Mouse (Mus musculus): ENCODE measurements around the gene Runx1. TPM values are rescaled to one million over a fixed set of nuclear protein-coding genes. Genes with fewer than 3 reads are reported as not detected.

Gene Runx1
- polyA plus RNA-seq, 1 experiment from 2014 or later = 1.2 TPM

- Histone ChIP-seq H3K4me1 (ENCODE audit: control insufficient read depth, insufficient read depth, low read length) (0 out of 2 replicates have a peak, but pooled peaks cover 2% of the 10 kb centered on the region), H3K9ac (ENCODE audit: low read length) (no peak overlapping the region), H3K27ac (ENCODE audit: low read depth, low read length) (no peak overlapping the region), H3K4me2 (ENCODE audit: low read depth) (no peak overlapping the region), H3K27me3 (ENCODE audit: control insufficient read depth, insufficient read depth, low read length) (no peaks in the 10 kb centered on the region), H3K4me3 (ENCODE audit: low read depth, low read length) (no peak overlapping the region), H3K9me3 (ENCODE audit: control insufficient read depth, low read length) (no peaks in the 10 kb centered on the region), H3K36me3 (ENCODE audit: control insufficient read depth, insufficient read depth, low read length) (no peaks in the 10 kb centered on the region)
- 53% methylated on average over 6 of the region's 6 CpGs for WGBS
- ATAC-seq (ENCODE audit: insufficient read depth, low FRiP score, low TSS enrichment) = no peak
- DNase-seq (ENCODE audit: low spot score) = no peak
These were observed 198.7 kb downstream of the Runx1 start for GRCm38 (mm10) chr16:92627262-92627661.

DNA sequence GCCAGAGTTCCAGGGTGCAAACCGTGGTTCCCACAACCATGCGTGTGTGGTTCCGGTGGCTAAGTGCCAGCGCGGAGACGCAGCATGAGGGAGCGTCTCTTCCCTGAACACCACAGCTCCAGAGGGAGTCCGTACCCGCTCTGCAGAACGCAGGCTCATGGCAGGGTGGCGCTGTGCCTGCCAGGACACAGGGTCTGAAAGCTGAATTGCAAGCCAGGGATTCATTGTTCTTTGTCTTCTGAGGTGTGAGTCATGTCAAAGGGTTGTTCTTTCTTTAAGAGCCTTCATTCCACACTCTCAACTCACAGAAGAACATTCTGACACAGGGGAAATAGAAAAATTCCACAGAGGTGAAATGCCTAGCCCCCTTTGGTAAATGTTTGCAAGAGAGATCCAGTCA lies 202.0 kb downstream of the Runx1 start:
- DNase-seq (ENCODE audit: low spot score) (no peak), ATAC-seq (ENCODE audit: insufficient read depth, low FRiP score, low TSS enrichment) (no peak)
- no peak overlapping the region for H3K4me3 ChIP-seq (ENCODE audit: low read depth, low read length)
- H3K36me3 ChIP-seq (ENCODE audit: control insufficient read depth, insufficient read depth, low read length) = no peaks in the 10 kb centered on the region
- no peak overlapping the region for H3K27ac ChIP-seq (ENCODE audit: low read depth, low read length)
- WGBS = 87% methylated on average over 11 of the region's 11 CpGs
- no peaks in the 10 kb centered on the region for H3K4me1 ChIP-seq (ENCODE audit: control insufficient read depth, insufficient read depth, low read length)
- no peak overlapping the region for H3K9ac ChIP-seq (ENCODE audit: low read length)
- H3K4me2 ChIP-seq (ENCODE audit: low read depth) = no peak overlapping the region
- no peaks in the 10 kb centered on the region for H3K9me3 ChIP-seq (ENCODE audit: control insufficient read depth, low read length)
- H3K27me3 ChIP-seq (ENCODE audit: control insufficient read depth, insufficient read depth, low read length) = no peaks in the 10 kb centered on the region

DNA sequence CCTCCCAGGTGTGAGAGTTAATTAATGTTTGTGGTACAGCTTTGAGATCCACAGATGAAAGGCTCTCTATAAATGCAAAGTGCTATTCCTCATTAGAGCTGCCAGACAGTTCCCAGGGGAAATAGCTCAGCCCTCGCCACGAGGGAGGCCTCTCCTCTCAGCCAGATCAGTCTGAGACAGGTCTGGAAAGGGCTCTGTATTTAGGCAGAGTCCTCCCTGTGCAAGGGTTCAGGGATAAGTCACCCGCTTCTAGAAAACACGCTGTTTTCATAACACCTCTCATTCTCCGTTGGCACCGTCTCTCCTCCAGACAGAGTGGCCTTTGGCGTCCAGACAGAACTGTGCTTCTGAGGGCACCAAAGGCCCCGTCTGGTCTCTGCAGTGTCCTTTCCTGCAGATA lies 204.1 kb downstream of the Runx1 start:
- H3K27me3 ChIP-seq (ENCODE audit: control insufficient read depth, insufficient read depth, low read length) = no peaks in the 10 kb centered on the region
- no peak for ATAC-seq (ENCODE audit: insufficient read depth, low FRiP score, low TSS enrichment)

DNA sequence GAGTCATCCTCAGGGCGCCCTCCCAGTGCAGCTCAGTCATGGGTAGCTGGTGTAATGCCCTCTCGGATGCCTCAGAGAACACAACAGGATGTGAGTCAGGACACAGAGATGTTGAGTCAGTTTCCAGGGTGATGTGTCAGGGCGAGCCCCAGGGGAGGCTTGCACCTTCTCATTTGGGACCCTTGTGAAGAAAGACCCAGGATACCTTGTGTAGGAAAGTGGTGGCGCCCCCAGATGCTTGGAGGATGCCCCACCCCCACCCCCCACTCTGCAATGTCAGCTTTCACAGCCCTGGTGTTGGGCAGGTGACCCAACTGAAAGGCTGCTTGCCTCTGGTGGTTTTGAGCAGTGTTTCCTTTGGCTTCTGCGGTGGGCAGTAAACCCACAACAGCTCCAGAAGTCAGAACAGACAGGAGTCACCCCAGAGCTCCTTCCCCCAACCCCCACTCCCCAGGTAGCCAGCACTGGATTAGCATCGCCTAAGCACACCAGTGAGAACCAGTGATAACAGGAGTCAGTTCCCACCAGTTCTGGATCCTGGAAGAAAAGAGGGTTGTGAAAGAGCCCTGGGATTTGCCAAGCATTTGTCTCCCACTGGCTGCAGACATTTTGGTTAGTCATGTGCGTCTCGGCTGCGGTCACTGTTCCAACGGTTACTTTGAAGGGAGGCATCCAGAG lies 205.0 kb downstream of the Runx1 start:
- ATAC-seq (ENCODE audit: insufficient read depth, low FRiP score, low TSS enrichment) = no peak
- Histone ChIP-seq H3K9ac (ENCODE audit: low read length) (no peak overlapping the region), H3K4me2 (ENCODE audit: low read depth) (no peak overlapping the region), H3K4me3 (ENCODE audit: low read depth, low read length) (no peak overlapping the region), H3K27me3 (ENCODE audit: control insufficient read depth, insufficient read depth, low read length) (no peaks in the 10 kb centered on the region), H3K4me1 (ENCODE audit: control insufficient read depth, insufficient read depth, low read length) (no peaks in the 10 kb centered on the region), H3K36me3 (ENCODE audit: control insufficient read depth, insufficient read depth, low read length) (no peaks in the 10 kb centered on the region), H3K27ac (ENCODE audit: low read depth, low read length) (no peak overlapping the region), H3K9me3 (ENCODE audit: control insufficient read depth, low read length) (no peaks in the 10 kb centered on the region)
- WGBS = 62% methylated on average over 10 of the region's 10 CpGs
- no peak for DNase-seq (ENCODE audit: low spot score)

More for the DNA sequence above, 204.1 kb downstream of the Runx1 start:
- WGBS = 65% methylated on average over 8 of the region's 8 CpGs
- Histone ChIP-seq H3K4me2 (ENCODE audit: low read depth) (no peak overlapping the region), H3K4me1 (ENCODE audit: control insufficient read depth, insufficient read depth, low read length) (no peaks in the 10 kb centered on the region), H3K36me3 (ENCODE audit: control insufficient read depth, insufficient read depth, low read length) (no peaks in the 10 kb centered on the region), H3K4me3 (ENCODE audit: low read depth, low read length) (no peak overlapping the region), H3K9me3 (ENCODE audit: control insufficient read depth, low read length) (no peaks in the 10 kb centered on the region), H3K27ac (ENCODE audit: low read depth, low read length) (no peak overlapping the region), H3K9ac (ENCODE audit: low read length) (no peak overlapping the region)
- DNase-seq (ENCODE audit: low spot score) = no peak

- Histone ChIP-seq H3K27me3 (ENCODE audit: control insufficient read depth, insufficient read depth, low read length) (no peaks in the 10 kb centered on the region), H3K9ac (ENCODE audit: low read length) (no peak overlapping the region), H3K4me3 (ENCODE audit: low read depth, low read length) (no peak overlapping the region), H3K36me3 (ENCODE audit: control insufficient read depth, insufficient read depth, low read length) (no peaks in the 10 kb centered on the region), H3K4me1 (ENCODE audit: control insufficient read depth, insufficient read depth, low read length) (no peaks in the 10 kb centered on the region), H3K27ac (ENCODE audit: low read depth, low read length) (no peak overlapping the region), H3K9me3 (ENCODE audit: control insufficient read depth, low read length) (no peaks in the 10 kb centered on the region), H3K4me2 (ENCODE audit: low read depth) (no peak overlapping the region)
- ATAC-seq (ENCODE audit: insufficient read depth, low FRiP score, low TSS enrichment) = no peak
- DNase-seq (ENCODE audit: low spot score) = no peak
- 98% methylated on average over 2 of the region's 2 CpGs for WGBS
These were observed 209.1 kb downstream of the Runx1 start for GRCm38 (mm10) chr16:92616839-92617238.

DNA sequence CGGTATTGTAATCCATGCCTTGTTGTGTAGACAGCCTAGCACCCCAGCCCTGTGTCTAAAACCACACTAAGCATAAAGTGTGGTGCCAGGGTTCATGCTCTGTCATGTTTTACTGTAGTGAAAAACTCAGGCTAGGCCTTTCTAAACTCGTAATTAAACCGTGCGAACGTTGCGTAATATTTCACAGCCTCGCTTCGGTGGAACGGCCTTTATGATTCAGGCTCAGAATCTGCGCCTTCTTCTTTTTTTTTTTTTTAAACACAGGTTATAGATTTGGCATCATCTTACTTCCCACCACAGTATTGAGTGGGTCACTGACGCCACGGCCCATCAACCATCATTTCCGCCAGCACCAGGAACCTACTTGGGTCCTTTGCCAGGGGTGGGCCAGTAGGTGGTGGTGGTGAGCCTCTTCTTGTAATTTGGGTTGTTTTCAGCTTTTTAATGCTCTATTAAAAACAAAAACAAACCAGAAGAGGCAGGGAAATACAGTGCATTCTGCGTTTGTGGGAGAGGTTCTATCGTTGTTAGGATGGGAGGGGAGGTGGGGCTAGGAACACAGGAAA lies 210.6 kb downstream of the Runx1 start:
- H3K4me2 ChIP-seq (ENCODE audit: low read depth) = no peak overlapping the region
- no peak overlapping the region for H3K9ac ChIP-seq (ENCODE audit: low read length)
- DNase-seq (ENCODE audit: low spot score) (no peak), ATAC-seq (ENCODE audit: insufficient read depth, low FRiP score, low TSS enrichment) (no peak)
- 91% methylated on average over 15 of the region's 15 CpGs for WGBS
- no peak overlapping the region for H3K4me3 ChIP-seq (ENCODE audit: low read depth, low read length)
- no peaks in the 10 kb centered on the region for H3K4me1 ChIP-seq (ENCODE audit: control insufficient read depth, insufficient read depth, low read length)
- no peak overlapping the region for H3K27ac ChIP-seq (ENCODE audit: low read depth, low read length)
- H3K36me3 ChIP-seq (ENCODE audit: control insufficient read depth, insufficient read depth, low read length) = no peaks in the 10 kb centered on the region
- H3K27me3 ChIP-seq (ENCODE audit: control insufficient read depth, insufficient read depth, low read length) = no peaks in the 10 kb centered on the region
- no peaks in the 10 kb centered on the region for H3K9me3 ChIP-seq (ENCODE audit: control insufficient read depth, low read length)

DNA sequence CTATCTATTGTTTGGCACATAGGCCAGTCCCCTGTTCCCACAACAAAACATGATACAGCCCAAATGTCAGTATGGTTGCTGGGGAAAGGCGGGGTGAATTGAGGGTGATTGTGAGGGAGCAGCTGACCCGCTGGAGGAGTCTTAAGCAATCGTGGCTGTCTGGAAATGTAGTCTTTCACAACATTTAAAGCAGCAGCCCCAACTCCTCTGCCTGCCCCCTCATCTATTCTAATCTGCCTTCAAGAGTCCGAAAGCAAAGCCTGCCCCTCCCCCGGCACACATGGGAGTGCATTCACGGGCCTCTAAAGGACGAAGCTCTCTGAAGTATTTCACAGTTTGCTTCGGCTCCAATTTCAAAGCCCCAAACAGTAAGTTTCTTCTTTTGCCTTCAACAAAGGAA lies 213.4 kb downstream of the Runx1 start:
- no peak for DNase-seq (ENCODE audit: low spot score)

GRCm38 (mm10) chr16:92611641-92612149 lies 214.3 kb downstream of the Runx1 start:
- no peaks in the 10 kb centered on the region for H3K9me3 ChIP-seq (ENCODE audit: control insufficient read depth, low read length)
- H3K36me3 ChIP-seq (ENCODE audit: control insufficient read depth, insufficient read depth, low read length) = no peaks in the 10 kb centered on the region
- WGBS = 89% methylated on average over 12 of the region's 12 CpGs
- H3K9ac ChIP-seq (ENCODE audit: low read length) = no peak overlapping the region
- ATAC-seq (ENCODE audit: insufficient read depth, low FRiP score, low TSS enrichment) = no peak
- no peak overlapping the region for H3K4me3 ChIP-seq (ENCODE audit: low read depth, low read length)
- no peak for DNase-seq (ENCODE audit: low spot score)
- 0 out of 2 replicates have a peak, but pooled peaks cover 6% of the 10 kb centered on the region for H3K4me1 ChIP-seq (ENCODE audit: control insufficient read depth, insufficient read depth, low read length)
- H3K27ac ChIP-seq (ENCODE audit: low read depth, low read length) = no peak overlapping the region
- no peaks in the 10 kb centered on the region for H3K27me3 ChIP-seq (ENCODE audit: control insufficient read depth, insufficient read depth, low read length)
- H3K4me2 ChIP-seq (ENCODE audit: low read depth) = no peak overlapping the region

More for the DNA sequence above, 213.4 kb downstream of the Runx1 start:
- no peak overlapping the region for H3K9ac ChIP-seq (ENCODE audit: low read length)
- no peaks in the 10 kb centered on the region for H3K27me3 ChIP-seq (ENCODE audit: control insufficient read depth, insufficient read depth, low read length)
- H3K4me2 ChIP-seq (ENCODE audit: low read depth) = no peak overlapping the region
- H3K4me3 ChIP-seq (ENCODE audit: low read depth, low read length) = no peak overlapping the region
- H3K9me3 ChIP-seq (ENCODE audit: control insufficient read depth, low read length) = no peaks in the 10 kb centered on the region
- H3K4me1 ChIP-seq (ENCODE audit: control insufficient read depth, insufficient read depth, low read length) = 0 out of 2 replicates have a peak, but pooled peaks cover 6% of the 10 kb centered on the region
- ATAC-seq (ENCODE audit: insufficient read depth, low FRiP score, low TSS enrichment) = no peak
- no peaks in the 10 kb centered on the region for H3K36me3 ChIP-seq (ENCODE audit: control insufficient read depth, insufficient read depth, low read length)
- no peak overlapping the region for H3K27ac ChIP-seq (ENCODE audit: low read depth, low read length)
- WGBS = 26% methylated on average over 8 of the region's 8 CpGs

DNA sequence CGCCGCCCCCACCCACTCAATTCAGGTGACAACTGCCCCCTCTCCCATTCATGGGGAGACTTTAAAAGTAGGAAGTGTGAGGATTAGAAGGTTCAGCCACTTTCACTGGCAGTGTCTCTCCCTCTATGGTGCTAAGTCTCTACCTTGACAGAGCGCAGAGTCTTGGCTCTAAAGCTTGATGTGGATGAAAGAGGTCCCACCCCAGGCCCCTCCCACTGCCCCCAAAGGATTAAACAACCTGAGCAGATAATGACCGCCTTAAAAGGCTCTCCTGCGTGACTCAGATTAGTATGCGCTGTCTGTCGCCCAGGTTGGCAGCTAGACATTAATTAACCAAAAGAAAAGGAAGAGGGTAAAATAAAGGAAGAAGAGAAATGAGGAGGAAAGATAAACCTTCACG lies 215.5 kb downstream of the Runx1 start:
- H3K27me3 ChIP-seq (ENCODE audit: control insufficient read depth, insufficient read depth, low read length) = peaks cover 6% of the 10 kb centered on the region

More for the DNA sequence above, 215.5 kb downstream of the Runx1 start:
- DNase-seq (ENCODE audit: low spot score) (no peak), ATAC-seq (ENCODE audit: insufficient read depth, low FRiP score, low TSS enrichment) (no peak)
- Histone ChIP-seq H3K9me3 (ENCODE audit: control insufficient read depth, low read length) (no peaks in the 10 kb centered on the region), H3K4me1 (ENCODE audit: control insufficient read depth, insufficient read depth, low read length) (0 out of 2 replicates have a peak, but pooled peaks cover 6% of the 10 kb centered on the region), H3K4me3 (ENCODE audit: low read depth, low read length) (no peak overlapping the region), H3K9ac (ENCODE audit: low read length) (no peak overlapping the region), H3K36me3 (ENCODE audit: control insufficient read depth, insufficient read depth, low read length) (no peaks in the 10 kb centered on the region), H3K4me2 (ENCODE audit: low read depth) (no peak overlapping the region), H3K27ac (ENCODE audit: low read depth, low read length) (no peak overlapping the region)
- WGBS = 47% methylated on average over 8 of the region's 8 CpGs
